Mouse (Mus musculus) lung, postnatal 0 days (tissue): Measurements from ENCODE around the gene Med16.

Experiments used
- CTCF ChIP-seq: IDR thresholded peaks from 2 replicates; pipeline ENCODE4 v1.5.1; 2016; ENCODE audit warnings: antibody characterized with exemption, mild to moderate bottlenecking
- EP300 ChIP-seq: IDR thresholded peaks from 2 replicates; pipeline ENCODE4 v1.6.1; 2016; ENCODE audit warnings: antibody characterized with exemption, mild to moderate bottlenecking, control low read depth

- TF ChIP-seq CTCF (no peak), EP300 (no peak)
Observed at GRCm38 (mm10) chr10:79921572-79921971, 12.8 kb upstream of the Med16 start.
